Mouse (Mus musculus) MEL-GATA-1-ER (cell line): ENCODE results near the gene Zfp949.
"Not testable (repeated sequence)": the region's sequence is repeated elsewhere in the genome, so short reads cannot be mapped to it uniquely, and the experiment has no call there.

Experiments
- DNase-seq: peaks from one replicate; pipeline ENCODE4 v3.0.0-alpha.2; 2012; ENCODE audit warnings: low read depth; ENCODE audit errors: extremely low read depth

The Zfp949 gene

DNA sequence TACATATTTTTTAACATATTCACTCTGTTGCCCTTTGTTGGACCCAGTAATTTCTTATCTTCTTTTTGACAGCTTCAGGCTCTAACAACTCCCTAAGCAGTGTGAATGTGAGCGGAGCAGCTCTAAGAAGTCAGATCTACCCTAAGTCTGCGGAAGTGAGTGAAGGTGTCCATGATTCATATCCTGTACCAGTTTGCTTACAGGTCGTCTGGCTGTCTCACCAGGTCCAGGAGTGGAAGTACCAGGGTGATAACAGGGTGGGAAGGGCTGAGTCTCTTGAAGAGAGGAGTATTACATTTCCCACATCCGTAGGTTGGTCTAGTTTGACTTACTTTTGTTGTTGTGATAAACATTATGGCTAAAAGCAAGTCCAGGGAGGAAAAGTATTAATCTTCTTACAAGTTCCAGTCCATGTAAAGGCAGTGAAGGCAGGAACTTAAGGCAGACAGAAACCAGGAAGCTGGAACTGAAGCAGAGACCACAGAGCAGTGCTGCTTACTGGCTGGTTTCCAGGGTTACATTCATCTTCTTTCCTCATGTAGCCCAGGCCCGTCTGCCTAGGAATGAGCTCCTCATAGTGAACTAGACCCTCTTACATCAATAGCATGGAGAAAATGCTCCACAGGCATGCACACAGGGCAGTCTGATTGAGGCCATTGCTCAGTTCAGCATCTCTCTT, 8.1 kb upstream of the Zfp949 start:
- DNase-seq = peak; percentile 81

DNA sequence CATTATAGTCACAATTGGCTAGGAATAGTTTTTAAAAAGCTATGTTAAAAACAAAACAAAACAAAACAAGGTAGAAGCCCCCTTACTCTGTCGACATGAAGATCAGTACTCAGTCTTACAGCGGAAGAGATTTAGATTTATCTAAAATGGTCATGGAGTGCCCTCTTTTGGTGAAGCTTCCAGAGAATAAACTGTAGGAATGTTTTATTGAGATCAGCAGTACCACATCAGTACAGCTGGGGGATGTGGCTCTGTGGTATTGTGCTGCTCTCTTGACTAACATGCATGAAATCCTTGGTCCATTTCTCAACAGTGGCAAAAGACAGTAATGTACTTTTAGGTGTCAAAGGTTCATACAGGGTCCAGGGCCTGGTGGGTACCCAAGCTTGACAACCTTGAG, 5.0 kb upstream of the Zfp949 start:
- DNase-seq = no peak

DNA sequence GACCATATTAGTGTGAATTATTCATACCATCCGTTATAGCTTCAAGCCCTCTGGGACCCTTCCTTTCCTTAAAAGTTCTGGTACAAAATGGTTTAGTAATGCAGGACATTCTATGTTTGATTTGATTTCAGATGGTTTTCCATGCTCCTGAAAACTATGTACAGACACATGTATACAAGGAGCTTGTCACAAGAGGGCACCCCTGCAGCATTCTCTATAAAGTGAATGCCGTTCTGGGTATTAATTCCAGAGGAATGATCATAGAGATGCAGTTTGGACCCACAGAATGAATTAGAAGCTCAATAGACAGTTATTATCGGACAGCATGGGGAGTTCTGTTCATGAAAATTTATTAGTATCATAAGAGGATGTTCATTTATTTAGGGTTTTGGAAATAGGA, 2.3 kb upstream of the Zfp949 start:
- no peak for DNase-seq

DNA sequence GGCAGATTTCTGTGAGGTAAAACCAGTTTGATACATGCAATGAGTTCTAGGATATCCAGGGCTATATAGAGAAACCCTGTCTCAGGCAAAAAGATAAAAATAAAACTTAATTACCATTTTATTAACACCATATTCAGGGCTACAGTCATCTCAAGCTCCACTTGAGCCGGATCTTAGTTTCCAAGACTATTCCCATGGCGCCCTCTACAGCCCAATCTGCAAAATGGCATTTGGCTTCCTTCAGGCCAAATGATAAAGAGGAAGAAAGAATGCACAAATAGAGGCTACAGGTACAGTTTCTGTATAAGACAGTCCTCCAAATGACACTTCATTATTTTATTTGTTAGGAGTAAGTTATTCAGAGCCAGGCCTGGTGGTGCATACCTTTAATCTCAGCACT, 1.7 kb upstream of the Zfp949 start:
- DNase-seq = peak; percentile 66

DNA sequence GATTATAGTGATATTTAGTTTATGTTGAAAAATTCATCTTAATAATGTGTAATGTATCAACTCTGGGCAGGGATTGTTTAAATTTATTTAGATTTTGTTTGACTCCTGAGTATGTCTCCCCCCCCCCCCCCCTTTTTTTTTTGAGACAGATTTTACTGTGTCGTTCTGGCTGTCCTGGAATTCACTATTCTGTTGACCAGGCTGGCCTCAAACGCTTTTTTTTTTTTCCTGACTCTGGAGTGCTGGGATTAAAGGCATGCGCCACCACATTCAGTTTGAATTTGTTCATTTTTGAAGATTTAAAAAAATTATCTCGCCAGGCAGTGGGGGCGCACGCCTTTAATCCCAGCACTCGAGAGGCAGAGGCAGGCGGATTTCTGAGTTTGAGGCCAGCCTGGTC, 1.2 kb upstream of the Zfp949 start:
- DNase-seq = no peak

DNA sequence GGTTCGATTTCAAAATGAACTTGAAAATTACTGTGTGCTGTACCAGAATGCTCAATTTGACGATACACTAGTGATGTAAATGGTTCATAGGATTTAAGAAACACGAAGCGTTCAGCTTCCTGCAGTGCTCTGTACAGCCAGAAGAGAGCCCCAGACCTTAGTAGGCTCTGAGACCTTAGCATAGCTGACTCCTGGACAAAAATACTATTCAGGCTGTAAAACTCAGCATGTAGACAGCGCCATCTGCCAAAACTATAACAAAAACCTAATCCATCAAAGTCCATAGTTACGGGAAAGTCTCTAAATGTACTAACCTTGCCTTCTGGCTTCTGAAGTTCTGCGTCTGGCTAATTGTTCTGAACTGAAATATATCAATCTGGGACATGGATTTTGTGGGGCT, 550 bp upstream of the Zfp949 start:
- DNase-seq = peak; percentile 89

DNA sequence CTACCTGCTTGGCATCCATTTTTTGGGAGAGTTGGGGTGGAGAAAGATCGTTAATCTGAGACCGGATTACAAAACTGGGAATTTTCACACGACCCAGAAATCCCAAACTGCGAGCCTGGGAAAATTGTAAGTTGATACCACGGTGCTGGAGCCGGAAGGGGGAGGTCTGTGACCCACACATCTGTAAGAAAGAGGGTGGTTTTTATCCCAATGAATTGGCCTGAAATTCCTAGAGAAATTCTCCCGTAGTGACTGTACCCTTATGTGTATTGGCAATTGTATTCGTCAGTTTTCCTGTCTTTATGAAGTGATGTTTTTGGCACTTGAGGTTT, 760 bp downstream of the Zfp949 start:
- DNase-seq = no peak

DNA sequence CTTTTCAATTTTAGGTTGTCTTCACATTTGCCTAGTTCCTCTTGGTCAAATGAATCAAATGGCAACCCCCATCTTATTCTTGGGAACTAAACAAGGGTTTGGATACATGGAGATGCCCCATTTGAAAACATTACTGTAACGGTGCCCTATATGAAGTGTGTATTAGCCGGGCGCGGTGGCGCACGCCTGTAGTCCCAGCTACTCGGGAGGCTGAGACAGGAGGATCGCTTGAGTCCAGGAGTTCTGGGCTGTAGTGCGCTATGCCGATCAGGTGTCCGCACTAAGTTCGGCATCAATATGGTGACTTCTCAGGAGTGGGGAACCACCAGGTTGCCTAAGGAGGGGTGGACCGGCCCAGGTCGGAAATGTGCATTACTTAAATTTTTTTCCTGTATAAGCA, 5.3 kb downstream of the Zfp949 start:
- DNase-seq = no peak

DNA sequence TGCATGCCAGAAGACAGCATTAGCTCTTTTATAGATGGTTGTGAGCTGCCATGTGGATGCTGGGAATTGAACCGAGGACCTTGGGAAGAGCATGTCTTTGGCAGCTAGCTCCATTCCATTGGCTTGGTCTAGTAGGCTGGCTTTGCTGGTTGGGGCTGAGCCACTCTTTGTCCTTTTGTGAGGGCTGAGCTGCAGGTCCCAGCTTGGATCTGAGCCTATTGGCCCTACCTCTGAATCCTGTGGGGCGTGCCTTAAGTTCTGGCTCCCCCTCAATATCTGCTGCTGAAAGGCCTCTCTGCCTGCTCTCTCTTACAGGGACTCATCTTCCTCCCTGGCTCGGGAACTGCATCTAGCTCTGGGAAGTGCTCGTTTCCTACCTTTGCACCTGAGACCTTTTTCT, 10.3 kb downstream of the Zfp949 start:
- no peak for DNase-seq

DNA sequence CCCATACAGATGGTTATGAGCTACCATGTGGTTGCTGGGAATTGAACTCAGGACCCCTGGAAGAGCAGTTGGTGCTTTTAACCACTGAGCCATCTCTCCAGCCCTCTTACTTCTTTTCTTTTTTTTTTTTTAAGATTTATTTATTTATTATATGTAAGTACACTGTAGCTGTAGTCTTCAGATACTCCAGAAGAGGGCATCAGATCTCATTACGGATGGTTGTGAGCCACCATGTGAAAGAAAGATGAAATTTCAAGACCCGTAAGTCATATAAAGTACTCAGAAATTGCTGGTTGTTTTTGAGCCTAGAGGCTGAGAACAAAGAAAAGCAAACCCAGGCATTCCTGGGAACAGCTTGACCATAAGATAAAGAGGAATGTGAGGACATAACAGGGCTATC, 13.7 kb downstream of the Zfp949 start:
- DNase-seq = not testable (repeated sequence)

DNA sequence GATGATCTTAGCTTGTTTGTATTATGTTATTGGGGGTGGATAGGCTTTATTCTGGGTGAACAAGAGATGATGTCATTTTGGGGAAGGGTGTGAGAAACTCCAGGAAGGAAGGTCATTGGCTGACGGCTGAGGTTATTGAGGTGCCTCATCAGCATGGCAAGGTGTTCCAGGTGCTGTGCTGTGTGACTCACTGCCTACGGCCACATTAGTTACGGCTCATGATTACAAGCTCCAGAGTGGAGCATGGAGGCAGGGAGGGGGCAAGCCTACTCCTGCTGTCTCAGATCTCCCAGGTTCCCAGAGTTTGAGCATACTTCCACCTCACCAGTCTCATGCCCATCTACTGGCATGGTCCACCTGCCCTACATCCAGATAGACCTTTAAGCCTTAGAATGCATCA, 22.7 kb downstream of the Zfp949 start:
- DNase-seq = not testable (repeated sequence)

DNA sequence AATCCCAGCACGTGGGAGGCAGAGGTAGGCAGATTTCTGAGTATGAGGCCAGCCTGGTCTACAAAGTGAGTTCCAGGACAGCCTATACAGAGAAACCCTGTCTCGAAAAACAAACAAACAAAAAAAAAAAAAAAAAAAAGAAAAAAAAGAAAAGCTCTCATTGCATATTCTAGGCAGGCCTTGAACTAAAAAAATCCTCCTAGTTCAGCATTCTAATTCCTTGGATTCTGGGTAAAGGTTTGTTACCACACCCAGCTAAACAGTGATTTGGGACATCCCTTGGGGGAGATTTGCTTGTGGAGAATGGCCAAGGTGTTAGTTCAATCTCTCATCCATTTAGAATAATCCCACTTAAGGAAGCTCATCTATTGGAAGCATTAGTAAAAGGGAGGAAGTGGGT, 32.8 kb downstream of the Zfp949 start, which contains the start of gene Trim43a:
Gene Trim43a (plus strand): TSS at position 301 of the 400 bp plus-strand sequence.
- DNase-seq = not testable (repeated sequence)

DNA sequence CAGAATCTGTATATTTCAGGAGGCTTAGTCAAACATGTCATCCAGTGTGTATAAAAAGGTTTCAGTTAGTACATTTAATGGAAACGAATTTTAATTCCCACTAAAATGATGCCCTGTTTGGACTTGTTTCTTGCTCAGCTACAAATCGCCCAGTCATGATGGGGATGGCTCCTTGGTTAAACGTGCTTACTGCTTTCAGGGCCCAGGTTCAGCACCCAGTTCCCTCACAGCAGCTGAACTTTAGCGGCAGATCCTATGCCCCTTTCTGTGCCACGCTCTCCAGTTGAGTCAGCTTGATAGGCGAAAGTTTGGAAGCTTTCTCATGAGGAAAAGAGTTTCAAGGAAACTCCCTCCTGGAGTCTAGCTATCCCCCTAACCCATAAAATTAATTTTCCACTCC, 45.9 kb downstream of the Zfp949 start:
- DNase-seq = not testable (repeated sequence)

DNA sequence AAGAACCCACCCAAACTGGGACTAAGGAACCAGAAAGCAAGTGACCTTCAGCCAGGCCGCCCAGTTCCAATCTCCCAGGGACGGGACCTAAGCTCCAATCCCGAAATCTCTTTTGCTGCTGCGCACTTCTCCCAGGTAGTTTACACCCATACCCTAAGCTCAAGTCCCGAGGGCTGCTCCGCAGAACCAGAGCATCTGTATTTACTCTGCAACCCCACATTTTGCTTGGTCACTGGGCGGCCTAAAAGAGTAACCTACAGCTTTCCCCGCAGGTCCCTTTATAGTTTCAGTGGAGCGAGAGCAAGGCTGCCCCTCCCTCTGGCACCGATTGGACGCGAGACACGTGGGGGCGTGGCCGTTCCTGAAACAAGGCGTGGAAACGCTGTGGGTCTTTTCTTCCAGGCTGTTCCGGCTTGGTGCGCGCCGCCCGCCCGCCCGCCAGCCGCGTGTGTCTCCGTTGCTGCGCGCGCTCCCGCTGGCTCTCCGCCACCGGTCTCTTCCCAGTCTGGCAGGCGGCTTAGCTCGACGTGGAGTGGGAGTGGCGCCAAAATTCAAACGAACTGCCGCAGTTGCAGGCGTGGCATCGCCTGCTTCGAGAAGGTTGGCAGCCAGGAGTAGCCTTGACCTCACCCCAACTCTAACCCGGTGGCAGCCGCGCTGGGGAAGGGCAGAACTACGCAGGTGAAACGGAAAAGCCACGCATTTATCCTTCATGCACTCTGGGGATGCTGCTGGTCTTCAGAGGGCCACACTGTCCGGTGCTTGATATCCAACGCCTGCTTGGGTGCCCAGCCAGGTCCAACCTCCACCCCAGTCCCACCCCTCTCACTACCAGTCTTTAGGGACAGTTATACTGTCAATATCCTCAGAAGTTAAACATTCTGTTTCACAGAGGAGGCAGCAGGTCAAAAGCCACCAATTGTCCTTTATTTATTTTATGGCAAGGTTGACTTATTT, 51.7 kb downstream of the Zfp949 start:
- DNase-seq = peak; percentile 6
